ENCODE assay signal across 9 mouse cellular contexts in the genomic region with DNA sequence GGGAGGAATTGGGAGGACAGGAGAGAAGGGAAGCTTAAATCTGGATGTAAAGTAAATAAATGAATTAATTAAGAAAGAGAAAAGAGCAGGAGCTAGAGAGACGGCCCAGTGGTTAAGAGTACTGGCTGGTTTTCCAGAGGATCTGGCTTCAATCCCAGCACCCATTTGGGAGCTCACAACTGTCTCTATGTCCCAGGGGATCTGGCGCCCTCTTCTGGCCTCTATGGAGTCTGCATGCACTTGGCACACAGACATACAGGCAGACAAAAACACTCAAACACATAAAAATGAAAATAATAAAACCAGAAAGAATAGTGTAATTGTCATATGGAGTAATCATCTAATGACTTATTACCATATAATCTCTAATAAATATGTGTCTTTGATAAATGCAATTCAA. TPM values are rescaled to one million over a fixed set of nuclear protein-coding genes. Genes with fewer than 3 reads are reported as not detected.
DNase-seq lines count a peak whose midpoint lies in the region; ATAC-seq and TF ChIP-seq lines count a peak whose summit lies in the region.
"Had no signal": no experiment of that assay in that cellular context is flagged by ENCODE, and none has a peak within 500 bp of the region (broad histone marks: within the 10 kb centered on the region; RNA-seq: fewer than 3 reads in every experiment).

No protein-coding gene starts in this region.

- no peak for TF ChIP-seq POLR2A in spleen, adult 2 months (IDR thresholded peaks at IDR 0.05; ENCODE audit: low read depth, low read length)

- H3K27me3 ChIP-seq in spleen, adult 2 months (ENCODE audit: control insufficient read depth, insufficient read depth, low read length), result no peaks in the 10 kb centered on the region
- no peaks in the 10 kb centered on the region for H3K27me3 ChIP-seq in hindbrain, embryonic 14.5 days (ENCODE audit: control insufficient read depth, insufficient read depth, low read length)

- DNase-seq in gastrocnemius, adult 18-20 months (ENCODE audit: low spot score), result peak; percentile 43
- no peak for DNase-seq in gastrocnemius, postnatal 4 days (ENCODE audit: low spot score in 2 of 2)
- DNase-seq in spleen, adult 2 months (ENCODE audit: low read depth in 1 of 2, low spot score in 2 of 2), result no peak
- DNase-seq in spleen, postnatal 36 days (ENCODE audit: low spot score in 2 of 2), result no peak
- peak; percentile 19 for DNase-seq in gastrocnemius, postnatal 25 days
- peak; percentile 32 for DNase-seq in testis, postnatal 14 days (ENCODE audit: low spot score)
- DNase-seq in urinary bladder, postnatal 25 days (ENCODE audit: low spot score), result no peak
- DNase-seq in hindbrain, embryonic 14.5 days (ENCODE audit: low spot score), result no peak

- no peaks in the 10 kb centered on the region for H3K9me3 ChIP-seq in hindbrain, embryonic 14.5 days (ENCODE audit: control insufficient read depth, low read length)

- no peak overlapping the region for H3K4me2 ChIP-seq in hindbrain, embryonic 14.5 days (replicated peaks)

- H3K27ac ChIP-seq in spleen, adult 2 months (ENCODE audit: insufficient read depth, low read length), result no peak overlapping the region
- no peak overlapping the region for H3K27ac ChIP-seq in hindbrain, embryonic 14.5 days

- H3K36me3 ChIP-seq in spleen, adult 2 months (ENCODE audit: control insufficient read depth, insufficient read depth, low read length), result no peaks in the 10 kb centered on the region
- no peaks in the 10 kb centered on the region for H3K36me3 ChIP-seq in hindbrain, embryonic 14.5 days (replicated peaks; ENCODE audit: control insufficient read depth, insufficient read depth)

- H3K4me3 ChIP-seq in spleen, adult 2 months (ENCODE audit: extremely low read depth, insufficient read depth, insufficient read length), result no peak overlapping the region
- no peak overlapping the region for H3K4me3 ChIP-seq in hindbrain, embryonic 14.5 days (replicated peaks; ENCODE audit: low read length)

- TF ChIP-seq CTCF in spleen, adult 2 months (IDR thresholded peaks at IDR 0.05; ENCODE audit: extremely low read depth, insufficient read depth, insufficient read length, insufficient replicate concordance), result peak; percentile 12; the same call in 1 of the 2 replicates

- H3K4me1 ChIP-seq in spleen, adult 2 months (ENCODE audit: control insufficient read depth, insufficient read depth, insufficient read length), result no peaks in the 10 kb centered on the region
- no peaks in the 10 kb centered on the region for H3K4me1 ChIP-seq in hindbrain, embryonic 14.5 days (replicated peaks; ENCODE audit: control insufficient read depth, insufficient read depth, low read length)

- ATAC-seq in hindbrain, embryonic 14.5 days (ENCODE audit: low FRiP score), result no peak

- no peak overlapping the region for H3K9ac ChIP-seq in hindbrain, embryonic 14.5 days

- WGBS in spleen, adult 2 months, result 49% methylated on average over 2 of the region's 2 CpGs
- 47% methylated on average over 2 of the region's 2 CpGs for WGBS in hindbrain, embryonic 14.5 days

RNA-seq across cellular contexts. Expression of gene Pdpn, which starts 12.0 kb away (rescaled TPM):
- 1 to 10 TPM; 4.7 to 5.2 TPM for total RNA-seq in gastrocnemius, adult 18-20 months (2021)
- total RNA-seq in gastrocnemius, postnatal 4 days (2021), result 10 to 100 TPM; 36.8 to 40.9 TPM
- polyA plus RNA-seq in spleen, adult 2 months (2012; rRNA removed), result 0.18 and 0.28 TPM in 2 replicates
- total RNA-seq in gastrocnemius, postnatal 25 days (2021), result 10 to 100 TPM in 1 of 2 experiments, 1 to 10 TPM in 1; 9.5 to 11.5 TPM
- 56.6 and 59.6 TPM in 2 replicates for polyA plus RNA-seq in hindbrain, embryonic 14.5 days (2014; fragmentation: Nextera tagmentation; extraction: Ambion mirVana)

RNA-seq across cellular contexts. Expression of gene Lrrc38, which starts 38.2 kb away (rescaled TPM):
- total RNA-seq in gastrocnemius, adult 18-20 months (2021), result 10 to 100 TPM; 33.4 to 37.4 TPM
- 10 to 100 TPM; 11.2 to 12.2 TPM for total RNA-seq in gastrocnemius, postnatal 4 days (2021)
- polyA plus RNA-seq in spleen, adult 2 months (2012; rRNA removed), result not detected in 2 replicates
- total RNA-seq in gastrocnemius, postnatal 25 days (2021), result 10 to 100 TPM; 22.7 to 26.8 TPM
- 0.40 and 0.51 TPM in 2 replicates for polyA plus RNA-seq in hindbrain, embryonic 14.5 days (2014; fragmentation: Nextera tagmentation; extraction: Ambion mirVana)
- polyA plus RNA-seq: gonadal fat pad, adult 2 months had no signal

Comparison
In these comparisons a context has a peak if more than half of its experiments do, and no peak if none do; other contexts are left out.
1. DNase-seq: peak in gastrocnemius, adult 18-20 months (single experiment), gastrocnemius, postnatal 25 days (single experiment) and testis, postnatal 14 days (single experiment); none in gastrocnemius, postnatal 4 days (0 of 2), spleen, adult 2 months (0 of 2), spleen, postnatal 36 days (0 of 2), urinary bladder, postnatal 25 days (single experiment) and hindbrain, embryonic 14.5 days (single experiment).